ENCODE assay signal across 8 mouse cellular contexts in the genomic region with DNA sequence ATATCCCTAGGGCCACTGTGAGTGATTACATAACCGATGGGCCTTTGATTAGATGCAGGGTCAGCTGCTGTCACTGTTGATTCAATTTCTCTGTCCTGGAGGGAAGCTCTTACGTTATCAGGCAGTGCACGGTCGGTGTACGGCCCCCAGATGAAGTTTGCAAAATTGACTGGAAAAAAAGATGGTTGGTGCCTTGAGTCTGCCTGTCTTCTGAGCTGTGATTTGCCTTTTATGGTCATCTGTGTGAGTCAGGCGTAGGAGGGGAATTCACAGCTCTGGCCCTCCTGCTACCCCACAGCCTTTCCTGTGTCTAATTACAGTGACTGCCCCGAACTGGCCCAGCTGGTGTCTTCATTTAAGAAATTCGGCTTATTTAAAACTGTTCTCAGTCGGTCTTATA. TPM values are rescaled to one million over a fixed set of nuclear protein-coding genes. Genes with fewer than 3 reads are reported as not detected.
DNase-seq lines count a peak whose midpoint lies in the region; ATAC-seq lines count a peak whose summit lies in the region.

No protein-coding gene starts in this region.

- H3K9ac ChIP-seq in hindbrain, embryonic 11.5 days (ENCODE audit: low read depth, low read length): no peak overlapping the region
- no peak overlapping the region for H3K9ac ChIP-seq in midbrain, embryonic 16.5 days (ENCODE audit: low read depth, low read length)
- H3K9ac ChIP-seq in forebrain, embryonic 15.5 days (replicated peaks): no peak overlapping the region

- H3K36me3 ChIP-seq in hindbrain, embryonic 11.5 days (ENCODE audit: control insufficient read depth, insufficient read depth, low read length): no peaks in the 10 kb centered on the region
- no peaks in the 10 kb centered on the region; the same call in 1 of the 2 replicates for H3K36me3 ChIP-seq in midbrain, embryonic 16.5 days (ENCODE audit: control insufficient read depth, insufficient read depth, low read length)
- H3K36me3 ChIP-seq in forebrain, embryonic 15.5 days: peaks cover 11% of the 10 kb centered on the region

- H3K9me3 ChIP-seq in hindbrain, embryonic 11.5 days (ENCODE audit: control insufficient read depth, low read length): no peaks in the 10 kb centered on the region
- H3K9me3 ChIP-seq in midbrain, embryonic 16.5 days (replicated peaks; ENCODE audit: control insufficient read depth, low read length, poor library complexity, severe bottlenecking): no peaks in the 10 kb centered on the region
- no peaks in the 10 kb centered on the region for H3K9me3 ChIP-seq in forebrain, embryonic 15.5 days

- H3K4me3 ChIP-seq in hindbrain, embryonic 11.5 days (ENCODE audit: low read depth, low read length): no peak overlapping the region
- H3K4me3 ChIP-seq in midbrain, embryonic 16.5 days (ENCODE audit: low read depth, low read length): no peak overlapping the region
- no peak overlapping the region for H3K4me3 ChIP-seq in forebrain, embryonic 15.5 days

- no peak for DNase-seq in frontal cortex, postnatal 25 days (ENCODE audit: low spot score in 2 of 2)
- DNase-seq in spleen, adult 18-20 months: peak; percentile 19 to 22
- DNase-seq in spleen, adult 12 weeks (ENCODE audit: low spot score): no peak
- peak; percentile 32 for DNase-seq in hindbrain, embryonic 11.5 days (ENCODE audit: low spot score)
- no peak for DNase-seq in thymus, postnatal 14 days

- no peak overlapping the region for H3K4me2 ChIP-seq in hindbrain, embryonic 11.5 days (replicated peaks; ENCODE audit: low read depth, low read length)
- H3K4me2 ChIP-seq in midbrain, embryonic 16.5 days (ENCODE audit: low read length): no peak overlapping the region
- H3K4me2 ChIP-seq in forebrain, embryonic 15.5 days (replicated peaks): no peak overlapping the region

- no peaks in the 10 kb centered on the region for H3K27me3 ChIP-seq in hindbrain, embryonic 11.5 days (ENCODE audit: control insufficient read depth, insufficient read depth, low read length)
- H3K27me3 ChIP-seq in midbrain, embryonic 16.5 days (ENCODE audit: control insufficient read depth, insufficient read depth, low read depth, low read length): no peaks in the 10 kb centered on the region
- no peaks in the 10 kb centered on the region for H3K27me3 ChIP-seq in forebrain, embryonic 15.5 days

- peak overlapping the region; percentile 62 for H3K27ac ChIP-seq in hindbrain, embryonic 11.5 days (ENCODE audit: low read depth, low read length)
- no peak overlapping the region for H3K27ac ChIP-seq in midbrain, embryonic 16.5 days (ENCODE audit: low read length)
- H3K27ac ChIP-seq in forebrain, embryonic 15.5 days (replicated peaks): no peak overlapping the region

- H3K4me1 ChIP-seq in hindbrain, embryonic 11.5 days (replicated peaks; ENCODE audit: control insufficient read depth, insufficient read depth, low read length): no peaks in the 10 kb centered on the region; the same call in 1 of the 2 replicates
- H3K4me1 ChIP-seq in midbrain, embryonic 16.5 days (ENCODE audit: control insufficient read depth, insufficient read depth, low read length): no peaks in the 10 kb centered on the region
- peaks cover 19% of the 10 kb centered on the region for H3K4me1 ChIP-seq in forebrain, embryonic 15.5 days

- ATAC-seq in frontal cortex, adult (ENCODE audit: low TSS enrichment): peak; percentile 83
- peak; percentile 57 for ATAC-seq in hindbrain, embryonic 11.5 days (ENCODE audit: low FRiP score)
- ATAC-seq in midbrain, embryonic 16.5 days: 0 out of 2 replicates have a peak, but pooled peaks have one; percentile 17
- ATAC-seq in forebrain, embryonic 15.5 days (replicated peaks): no peak

- 51% methylated on average over 9 of the region's 9 CpGs for WGBS in hindbrain, embryonic 11.5 days
- 40% methylated on average over 9 of the region's 9 CpGs for WGBS in midbrain, embryonic 16.5 days
- WGBS in forebrain, embryonic 15.5 days: 72% methylated on average over 9 of the region's 9 CpGs

RNA-seq across cellular contexts. Expression of gene Akap5, which starts 16.7 kb away (rescaled TPM):
- 4.0 and 5.4 TPM in 2 replicates for polyA plus RNA-seq in hindbrain, embryonic 11.5 days (2014; fragmentation: Nextera tagmentation; extraction: Ambion mirVana)
- 10.6 and 11.6 TPM in 2 replicates for polyA plus RNA-seq in midbrain, embryonic 16.5 days (2015; fragmentation: Nextera tagmentation; extraction: Ambion mirVana)
- 7.3 and 7.4 TPM in 2 replicates for polyA plus RNA-seq in forebrain, embryonic 15.5 days (2015; fragmentation: Nextera tagmentation; extraction: Ambion mirVana)

RNA-seq across cellular contexts. Expression of gene Mthfd1, which starts 52.9 kb away (rescaled TPM):
- polyA plus RNA-seq in hindbrain, embryonic 11.5 days (2014; fragmentation: Nextera tagmentation; extraction: Ambion mirVana): 49.5 and 54.4 TPM in 2 replicates
- 28.2 and 35.2 TPM in 2 replicates for polyA plus RNA-seq in midbrain, embryonic 16.5 days (2015; fragmentation: Nextera tagmentation; extraction: Ambion mirVana)
- polyA plus RNA-seq in forebrain, embryonic 15.5 days (2015; fragmentation: Nextera tagmentation; extraction: Ambion mirVana): 45.2 and 46.4 TPM in 2 replicates

Comparison
In these comparisons a context has a peak if more than half of its experiments do, and no peak if none do; other contexts are left out.
1. DNase-seq: peak in spleen, adult 18-20 months (2 of 2) and hindbrain, embryonic 11.5 days (single experiment); none in frontal cortex, postnatal 25 days (0 of 2), spleen, adult 12 weeks (single experiment) and thymus, postnatal 14 days (single experiment).